Mouse (Mus musculus): ENCODE results near the gene Ntn1. TPM values are rescaled to one million over a fixed set of nuclear protein-coding genes. Genes with fewer than 3 reads are reported as not detected.

The Ntn1 gene
- total RNA-seq, 4 experiments from 2014 or later = 6.0 to 7.3 (median 7.0) TPM

GRCm38 (mm10) chr11:68273855-68274254 lies 126.8 kb downstream of the Ntn1 start:
- no peak for DNase-seq (ENCODE audit: low spot score in 2 of 2)

DNA sequence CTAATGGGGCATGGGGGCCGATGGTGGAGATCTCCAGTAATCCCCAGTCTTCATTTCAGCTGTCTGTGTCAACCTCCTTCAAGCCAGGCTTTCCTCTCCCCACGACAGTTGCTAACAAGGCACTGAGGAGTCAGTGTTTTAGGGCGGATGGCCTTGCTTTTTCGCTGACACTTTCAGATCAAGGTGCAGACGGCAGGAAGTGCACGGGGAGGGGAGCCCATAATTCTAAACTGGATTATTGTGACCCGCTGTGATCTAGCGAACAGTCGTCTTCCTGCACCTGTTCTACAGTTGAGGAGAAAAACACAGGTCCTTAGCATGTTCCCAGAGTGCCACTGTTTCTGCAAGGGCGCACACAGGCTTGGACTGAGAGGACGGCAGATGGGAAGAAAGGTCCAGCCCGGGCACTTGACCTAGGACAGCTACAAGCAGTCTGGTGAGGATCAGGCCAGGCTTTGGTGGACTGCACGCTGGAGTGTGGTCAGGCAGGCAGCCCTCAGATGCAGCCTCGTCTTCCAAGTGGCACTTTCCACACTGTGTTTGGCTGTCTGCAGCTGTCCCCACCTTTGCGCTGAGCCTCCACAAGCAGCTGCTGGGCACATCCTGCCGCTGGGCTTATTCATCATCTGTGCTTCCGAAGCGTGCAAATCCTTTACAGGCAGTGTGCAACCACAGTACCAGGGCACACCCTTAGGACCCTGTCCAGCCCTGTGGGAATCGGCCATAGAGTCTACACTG lies 129.7 kb downstream of the Ntn1 start:
- DNase-seq (ENCODE audit: low spot score in 2 of 2) = no peak

GRCm38 (mm10) chr11:68264276-68264675 lies 136.3 kb downstream of the Ntn1 start:
- DNase-seq (ENCODE audit: low spot score in 2 of 2) = no peak

DNA sequence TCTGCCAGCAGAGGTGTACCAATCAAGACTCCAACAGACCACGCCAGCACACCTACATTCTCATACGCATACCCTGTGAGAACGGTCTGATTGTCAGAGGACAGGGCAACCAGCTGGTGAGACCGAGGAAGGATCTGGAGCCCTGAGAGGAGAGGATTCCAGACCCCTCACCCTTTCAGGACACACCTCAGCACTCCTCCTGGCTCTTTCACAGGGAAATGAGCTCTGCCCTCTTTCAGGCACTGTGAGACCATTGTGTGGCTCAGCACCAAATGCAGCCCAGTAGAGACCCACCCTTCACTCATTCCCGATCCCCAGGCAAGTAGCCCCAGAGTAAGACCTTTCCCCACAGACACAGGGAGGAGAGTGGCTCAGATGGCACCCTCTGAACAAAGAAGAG lies 137.5 kb downstream of the Ntn1 start:
- no peak for DNase-seq (ENCODE audit: low spot score in 2 of 2)

GRCm38 (mm10) chr11:68261162-68261892 lies 139.3 kb downstream of the Ntn1 start:
- DNase-seq (ENCODE audit: low spot score in 2 of 2) = no peak

DNA sequence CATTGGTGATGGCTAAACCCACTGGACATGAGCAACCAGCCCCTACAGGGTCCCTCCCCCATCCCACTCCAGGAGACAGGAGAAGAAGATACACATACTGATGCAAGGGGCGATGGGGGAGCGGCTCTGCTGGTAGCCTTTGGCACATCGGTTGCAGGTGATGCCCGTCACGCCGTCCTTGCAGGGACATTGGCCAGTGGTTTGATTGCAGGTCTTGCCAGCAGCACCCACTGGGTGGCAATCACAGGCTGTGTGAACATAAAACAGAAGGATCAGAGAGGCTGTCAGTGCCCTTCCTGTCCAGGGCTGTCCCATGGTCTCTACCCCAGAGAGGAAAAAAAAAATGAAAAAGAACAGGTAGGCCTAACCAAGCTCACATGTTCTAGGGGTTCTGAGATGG lies 140.2 kb downstream of the Ntn1 start:
- DNase-seq (ENCODE audit: low spot score in 2 of 2) = no peak

GRCm38 (mm10) chr11:68258498-68258897 lies 142.1 kb downstream of the Ntn1 start:
- no peak for DNase-seq (ENCODE audit: low spot score in 2 of 2)

GRCm38 (mm10) chr11:68253531-68253930 lies 147.1 kb downstream of the Ntn1 start:
- no peak for DNase-seq (ENCODE audit: low spot score in 2 of 2)

GRCm38 (mm10) chr11:68250106-68250505 lies 150.5 kb downstream of the Ntn1 start:
- no peak for DNase-seq (ENCODE audit: low spot score in 2 of 2)

DNA sequence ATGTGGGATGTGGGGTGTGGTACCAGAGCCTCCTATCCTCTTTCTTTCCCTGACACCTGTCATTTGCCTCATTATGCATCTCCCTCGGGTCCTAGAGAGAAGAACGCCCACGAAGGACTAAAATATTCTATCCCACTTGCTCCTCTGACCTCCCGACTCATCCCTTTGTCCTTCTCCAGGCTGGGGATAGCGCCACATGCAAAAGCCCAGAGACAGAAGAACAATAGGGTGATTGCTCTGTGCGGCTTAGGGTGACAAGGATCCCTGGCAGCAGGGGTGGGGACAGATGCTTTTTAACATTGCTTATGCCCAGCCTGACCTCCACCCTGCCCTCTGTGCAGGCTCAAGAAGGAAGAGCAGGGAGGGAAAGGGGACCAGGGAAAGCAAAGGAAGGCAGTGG lies 152.7 kb downstream of the Ntn1 start:
- DNase-seq (ENCODE audit: low spot score in 2 of 2) = no peak

DNA sequence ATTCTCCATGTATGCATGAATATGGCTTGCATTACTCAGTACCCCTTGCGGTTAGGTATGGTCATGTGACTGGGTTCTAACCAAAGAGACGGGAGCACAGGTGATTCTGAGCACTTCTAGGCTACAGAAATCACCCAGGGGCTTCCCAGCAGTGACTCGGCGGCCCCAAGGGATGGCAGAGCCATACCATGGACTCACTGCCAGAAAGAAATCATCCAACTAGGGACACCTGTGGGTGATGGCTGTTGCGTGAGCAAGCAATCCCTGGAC lies 155.7 kb downstream of the Ntn1 start:
- no peak for DNase-seq (ENCODE audit: low spot score in 2 of 2)

GRCm38 (mm10) chr11:68244254-68244991 lies 156.2 kb downstream of the Ntn1 start:
- no peak for DNase-seq (ENCODE audit: low spot score in 2 of 2)

GRCm38 (mm10) chr11:68239756-68240155 lies 160.9 kb downstream of the Ntn1 start:
- no peak for DNase-seq (ENCODE audit: low spot score in 2 of 2)

DNA sequence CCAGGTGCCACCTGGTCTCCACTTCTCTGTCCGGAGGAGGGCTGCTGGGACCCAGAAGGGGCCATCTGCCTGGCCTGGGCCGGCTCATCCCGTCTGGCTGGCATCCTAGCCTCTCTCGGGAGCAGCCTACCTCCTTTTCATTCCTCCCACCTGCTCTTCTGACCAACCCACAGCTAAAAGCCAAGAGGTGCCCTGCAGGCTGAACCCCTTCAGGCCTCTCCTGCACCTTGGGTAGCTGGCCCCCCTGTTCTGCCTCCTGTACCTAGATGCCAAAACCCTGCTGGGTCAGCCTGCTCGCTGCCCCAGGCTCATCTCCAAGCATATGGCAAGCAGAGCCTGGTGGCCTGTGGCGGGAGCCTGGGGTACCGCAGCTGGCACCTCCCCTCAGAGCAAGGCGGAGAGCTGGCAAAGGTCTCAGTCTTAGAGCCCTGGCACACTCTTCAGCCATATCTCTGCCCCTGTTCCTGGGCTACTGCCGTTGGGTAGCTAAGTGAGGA lies 167.1 kb downstream of the Ntn1 start:
- DNase-seq (ENCODE audit: low spot score in 2 of 2) = no peak

GRCm38 (mm10) chr11:68231558-68231957 lies 169.1 kb downstream of the Ntn1 start:
- DNase-seq (ENCODE audit: low spot score in 2 of 2) = no peak

DNA sequence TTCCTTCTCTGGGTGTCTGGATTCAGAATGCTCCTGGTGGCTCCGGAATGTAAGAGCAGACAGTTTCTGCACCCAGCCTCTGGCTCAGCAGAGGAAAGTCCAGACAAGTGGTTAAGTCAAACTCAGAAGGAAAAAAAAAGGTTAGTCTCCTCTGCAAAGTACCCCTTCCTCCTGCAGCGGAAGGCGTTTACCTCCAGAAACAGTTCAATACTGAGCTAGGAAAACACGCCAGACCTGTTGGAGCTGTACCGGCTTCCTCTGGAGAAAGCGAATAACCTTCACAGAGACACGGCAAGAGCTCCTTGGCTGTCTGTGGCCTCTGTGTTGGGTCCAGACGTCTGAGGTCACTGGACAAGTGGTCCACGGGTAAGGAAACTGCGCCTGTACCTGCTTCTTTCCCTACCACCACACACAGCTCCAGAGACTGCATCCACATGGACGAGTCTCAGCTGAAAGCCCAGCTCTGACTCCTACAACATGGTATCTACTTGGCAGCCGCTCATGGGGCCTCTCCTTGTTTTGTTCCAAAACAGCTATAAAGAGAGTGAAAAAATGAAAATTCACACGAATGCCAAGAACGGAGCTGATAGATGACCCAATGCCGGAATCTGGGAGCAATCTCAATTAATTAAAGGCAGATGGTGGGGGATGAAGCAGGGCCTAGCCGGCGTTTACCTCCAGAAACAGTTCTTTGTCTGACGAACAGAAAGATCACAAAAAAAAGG lies 171.5 kb downstream of the Ntn1 start:
- no peak for DNase-seq (ENCODE audit: low spot score in 2 of 2)

DNA sequence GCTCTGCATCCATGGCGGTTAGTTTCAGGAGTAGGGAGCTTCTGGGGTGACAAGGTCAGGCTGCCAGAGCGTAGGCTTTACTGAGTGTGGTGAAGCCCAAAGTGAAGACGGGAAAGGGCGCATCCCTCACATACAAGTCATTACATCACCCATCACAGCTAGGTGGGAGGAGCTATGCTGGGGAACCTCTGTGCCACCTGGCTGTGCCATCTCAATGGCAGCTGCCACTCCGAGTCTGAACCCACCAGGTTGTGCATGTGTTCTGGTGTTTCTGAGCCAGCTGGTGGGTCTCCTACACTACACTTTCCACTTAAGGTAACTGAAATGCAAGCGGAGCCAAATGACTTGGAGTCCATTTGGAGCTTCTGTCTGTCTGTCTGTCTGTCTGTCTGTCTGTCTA lies 172.8 kb downstream of the Ntn1 start:
- no peak for DNase-seq (ENCODE audit: low spot score in 2 of 2)

DNA sequence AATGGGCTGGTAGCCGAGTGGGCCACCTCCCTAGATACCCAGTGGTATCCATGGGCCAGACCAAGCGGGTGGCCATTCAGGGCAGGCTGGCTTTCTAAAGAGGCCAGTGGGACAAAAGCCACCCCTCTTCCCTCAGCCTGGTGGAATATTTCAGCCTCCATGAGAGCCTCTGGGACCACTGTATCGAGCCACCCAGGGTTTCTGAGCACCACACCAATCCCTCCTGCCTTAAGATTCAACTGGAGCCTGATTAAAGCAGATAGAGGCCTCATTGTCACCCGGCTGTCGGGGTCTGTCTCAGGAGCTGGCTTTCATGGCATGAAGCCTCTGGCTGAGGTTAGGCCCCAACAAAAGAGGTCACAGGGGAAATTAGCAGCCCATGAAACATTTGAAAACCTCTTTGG lies 174.0 kb downstream of the Ntn1 start:
- no peak for DNase-seq (ENCODE audit: low spot score in 2 of 2)

- no peak for DNase-seq (ENCODE audit: low spot score in 2 of 2)
Measured at GRCm38 (mm10) chr11:68223143-68223542, 177.5 kb downstream of the Ntn1 start.

DNA sequence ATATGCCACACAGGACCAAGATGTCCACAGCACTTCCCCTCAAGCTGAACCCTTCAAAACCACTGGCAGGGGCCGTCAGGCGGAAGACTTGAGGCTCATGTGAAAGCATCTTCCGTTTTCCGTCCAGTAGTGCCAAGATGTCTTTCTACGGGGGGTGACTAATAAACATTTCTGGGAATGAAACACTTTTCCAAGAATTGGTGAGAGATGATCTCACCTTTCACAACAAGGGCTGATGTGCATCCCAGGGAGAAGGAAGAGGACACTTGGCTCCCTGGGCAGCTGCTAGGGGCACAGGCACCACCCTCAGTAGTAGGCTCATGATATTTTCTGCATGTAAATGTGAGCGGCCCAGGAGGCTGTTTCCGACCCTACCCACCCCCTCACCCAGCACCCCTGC lies 178.4 kb downstream of the Ntn1 start:
- DNase-seq (ENCODE audit: low spot score in 2 of 2) = no peak

- DNase-seq (ENCODE audit: low spot score in 2 of 2) = no peak
Measured at GRCm38 (mm10) chr11:68220733-68221132, 179.9 kb downstream of the Ntn1 start.

GRCm38 (mm10) chr11:68216041-68216440 lies 184.6 kb downstream of the Ntn1 start:
- DNase-seq (ENCODE audit: low spot score in 2 of 2) = no peak
